Mouse (Mus musculus): ENCODE data around the gene Nudt7. TPM values are rescaled to one million over a fixed set of nuclear protein-coding genes. Genes with fewer than 3 reads are reported as not detected.

The Nudt7 gene
- polyA plus RNA-seq, 1 experiment from 2014 or later = 7.8 TPM

DNA sequence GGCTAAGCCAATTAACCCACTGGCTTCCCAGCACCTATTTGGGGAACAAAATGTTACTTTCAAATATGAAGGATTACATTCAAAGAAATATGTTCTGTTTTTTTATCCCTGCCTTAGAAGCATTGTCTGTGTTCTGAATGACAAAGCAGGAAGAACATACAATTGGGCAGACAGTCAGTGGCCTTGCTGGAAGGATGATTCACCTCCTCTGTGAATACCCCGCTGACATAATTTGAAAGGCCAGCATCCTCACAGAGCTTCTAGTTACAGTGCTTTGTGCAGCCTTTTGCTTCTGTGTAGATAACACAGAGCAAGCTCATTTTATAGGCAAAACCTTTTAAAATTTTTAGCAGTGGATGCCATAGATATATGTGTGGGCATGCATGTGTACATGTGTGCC, 11.6 kb upstream of the Nudt7 start:
- no peaks in the 10 kb centered on the region for H3K4me1 ChIP-seq
- H3K9ac ChIP-seq = no peak overlapping the region
- no peaks in the 10 kb centered on the region for H3K27me3 ChIP-seq
- H3K27ac ChIP-seq = no peak overlapping the region
- no peak overlapping the region for H3K4me3 ChIP-seq (replicated peaks)
- ATAC-seq (ENCODE audit: low FRiP score) = no peak
- H3K9me3 ChIP-seq = no peaks in the 10 kb centered on the region
- H3K4me2 ChIP-seq = no peak overlapping the region
- H3K36me3 ChIP-seq (replicated peaks) = no peaks in the 10 kb centered on the region
- WGBS = 88% methylated on average over 1 of the region's 1 CpGs

DNA sequence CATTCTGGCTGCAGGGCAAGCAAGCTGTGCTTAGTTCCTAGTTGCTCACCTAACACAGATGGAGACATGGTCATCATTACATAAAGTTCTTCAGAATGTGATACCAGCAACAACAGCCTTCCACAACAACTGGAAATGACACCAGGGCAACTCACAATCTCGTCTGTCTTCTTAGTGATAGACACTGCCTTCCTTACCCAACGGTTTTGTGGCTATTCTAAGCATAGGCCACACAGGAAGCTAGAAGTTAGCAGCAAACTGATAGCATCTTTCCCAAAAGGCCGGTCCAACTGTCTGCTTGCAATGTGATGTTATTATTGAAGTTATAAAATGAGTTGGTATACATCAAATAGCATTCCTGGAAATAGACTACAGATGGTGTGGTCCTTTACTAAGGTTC, 9.7 kb upstream of the Nudt7 start:
- Histone ChIP-seq H3K4me2 (no peak overlapping the region), H3K4me1 (no peaks in the 10 kb centered on the region), H3K4me3 (replicated peaks) (no peak overlapping the region), H3K27me3 (no peaks in the 10 kb centered on the region), H3K9ac (no peak overlapping the region), H3K9me3 (no peaks in the 10 kb centered on the region), H3K27ac (no peak overlapping the region), H3K36me3 (replicated peaks) (no peaks in the 10 kb centered on the region)
- ATAC-seq (ENCODE audit: low FRiP score) = no peak
- WGBS = 70% methylated on average over 3 of the region's 3 CpGs

DNA sequence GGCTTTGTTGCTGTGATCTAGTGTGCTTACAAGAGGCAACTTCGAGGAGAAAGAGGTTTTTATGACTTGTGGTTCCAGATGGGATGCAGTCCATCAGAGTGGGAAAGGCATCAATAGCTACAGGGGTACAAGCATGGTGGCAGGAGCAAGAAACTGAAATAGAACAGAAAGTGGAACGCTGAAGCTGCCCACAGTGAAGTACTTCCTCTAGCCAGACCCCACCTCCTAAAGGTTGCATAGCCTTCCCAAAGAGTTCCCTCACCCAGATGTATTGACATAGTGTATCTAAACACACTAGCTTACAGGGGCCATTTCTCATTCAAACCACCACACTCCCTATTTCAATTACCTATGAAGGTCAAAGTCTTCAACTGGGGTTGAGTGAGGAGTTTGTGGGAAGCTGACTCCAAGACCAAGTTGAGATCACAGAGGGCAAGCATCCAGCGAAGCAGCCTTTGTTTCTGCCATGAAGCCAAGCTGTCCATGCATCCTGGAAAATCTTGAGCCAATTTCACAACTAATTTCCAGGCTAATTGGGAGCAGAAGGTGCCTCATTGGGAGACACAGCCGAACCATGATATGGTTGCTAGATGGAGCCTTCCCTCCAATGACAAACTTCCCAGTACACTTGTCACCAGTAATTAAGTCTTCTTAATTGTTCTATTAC, 9.1 kb upstream of the Nudt7 start:
- H3K9me3 ChIP-seq = no peaks in the 10 kb centered on the region
- no peaks in the 10 kb centered on the region for H3K36me3 ChIP-seq (replicated peaks)
- H3K4me1 ChIP-seq = no peaks in the 10 kb centered on the region
- H3K27ac ChIP-seq = no peak overlapping the region
- no peak overlapping the region for H3K4me2 ChIP-seq
- H3K27me3 ChIP-seq = no peaks in the 10 kb centered on the region
- 76% methylated on average over 4 of the region's 4 CpGs for WGBS
- no peak overlapping the region for H3K4me3 ChIP-seq (replicated peaks)
- no peak for ATAC-seq (ENCODE audit: low FRiP score)
- H3K9ac ChIP-seq = no peak overlapping the region

- H3K4me1 ChIP-seq = peaks cover 15% of the 10 kb centered on the region
Measured at GRCm38 (mm10) chr8:114130838-114131237, 2.5 kb upstream of the Nudt7 start.

GRCm38 (mm10) chr8:114131421-114131820, 1.9 kb upstream of the Nudt7 start:
- no peak overlapping the region for H3K9ac ChIP-seq
- H3K27me3 ChIP-seq = no peaks in the 10 kb centered on the region
- H3K4me2 ChIP-seq = no peak overlapping the region
- H3K4me3 ChIP-seq (replicated peaks) = no peak overlapping the region
- H3K9me3 ChIP-seq = no peaks in the 10 kb centered on the region
- no peak for ATAC-seq (ENCODE audit: low FRiP score)
- 97% methylated on average over 4 of the region's 4 CpGs for WGBS
- H3K4me1 ChIP-seq = peaks cover 15% of the 10 kb centered on the region
- H3K36me3 ChIP-seq (replicated peaks) = no peaks in the 10 kb centered on the region
- H3K27ac ChIP-seq = no peak overlapping the region

More at GRCm38 (mm10) chr8:114130838-114131237, 2.5 kb upstream of the Nudt7 start:
- H3K4me3 ChIP-seq (replicated peaks) = no peak overlapping the region
- no peaks in the 10 kb centered on the region for H3K9me3 ChIP-seq
- WGBS = 92% methylated on average over 7 of the region's 7 CpGs
- H3K9ac ChIP-seq = no peak overlapping the region
- H3K27me3 ChIP-seq = no peaks in the 10 kb centered on the region
- H3K4me2 ChIP-seq = no peak overlapping the region
- H3K36me3 ChIP-seq (replicated peaks) = no peaks in the 10 kb centered on the region
- H3K27ac ChIP-seq = no peak overlapping the region
- ATAC-seq (ENCODE audit: low FRiP score) = no peak

GRCm38 (mm10) chr8:114133050-114133509, 277 bp upstream of the Nudt7 start:
- Histone ChIP-seq H3K9ac (peak overlapping the region; percentile 68; the same call in 1 of the 2 replicates), H3K9me3 (no peaks in the 10 kb centered on the region), H3K36me3 (replicated peaks) (no peaks in the 10 kb centered on the region), H3K4me1 (peaks cover 15% of the 10 kb centered on the region), H3K4me2 (peak overlapping the region; percentile 79), H3K27me3 (no peaks in the 10 kb centered on the region), H3K4me3 (replicated peaks) (peak overlapping the region; percentile 48), H3K27ac (no peak overlapping the region)
- WGBS = 33% methylated on average over 14 of the region's 14 CpGs
- ATAC-seq (ENCODE audit: low FRiP score) = peak; percentile 27; the same call in 1 of the 2 replicates

GRCm38 (mm10) chr8:114136750-114137149, 3.4 kb downstream of the Nudt7 start:
- H3K27ac ChIP-seq = no peak overlapping the region
- no peaks in the 10 kb centered on the region for H3K27me3 ChIP-seq
- 94% methylated on average over 1 of the region's 1 CpGs for WGBS
- no peaks in the 10 kb centered on the region for H3K36me3 ChIP-seq (replicated peaks)
- H3K9me3 ChIP-seq = no peaks in the 10 kb centered on the region
- H3K4me1 ChIP-seq = peaks cover 15% of the 10 kb centered on the region
- no peak for ATAC-seq (ENCODE audit: low FRiP score)
- no peak overlapping the region for H3K9ac ChIP-seq
- H3K4me2 ChIP-seq = no peak overlapping the region
- no peak overlapping the region for H3K4me3 ChIP-seq (replicated peaks)

DNA sequence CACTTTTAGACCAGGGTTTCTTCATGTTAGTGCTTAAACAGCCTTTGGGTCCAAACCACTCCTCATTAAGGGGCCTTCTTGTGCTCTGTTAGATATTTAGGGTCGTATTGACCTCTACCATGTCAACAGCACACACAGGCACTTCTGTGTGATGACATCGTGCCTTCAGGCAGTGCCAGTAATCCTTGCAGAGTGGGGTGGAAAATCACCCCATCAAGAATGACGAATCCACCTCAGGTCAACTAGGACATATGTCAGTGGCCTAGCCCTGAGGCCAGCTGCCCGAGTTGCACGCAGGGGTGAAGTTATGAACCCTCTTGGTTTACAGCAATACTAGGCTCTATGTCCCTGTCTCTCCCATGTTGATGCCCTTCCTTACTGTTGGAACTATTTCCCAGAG, 3.8 kb downstream of the Nudt7 start:
- Histone ChIP-seq H3K4me2 (no peak overlapping the region), H3K27ac (no peak overlapping the region), H3K36me3 (replicated peaks) (no peaks in the 10 kb centered on the region), H3K9ac (no peak overlapping the region), H3K4me3 (replicated peaks) (no peak overlapping the region), H3K4me1 (peaks cover 15% of the 10 kb centered on the region), H3K27me3 (no peaks in the 10 kb centered on the region), H3K9me3 (no peaks in the 10 kb centered on the region)
- 88% methylated on average over 5 of the region's 5 CpGs for WGBS
- no peak for ATAC-seq (ENCODE audit: low FRiP score)

DNA sequence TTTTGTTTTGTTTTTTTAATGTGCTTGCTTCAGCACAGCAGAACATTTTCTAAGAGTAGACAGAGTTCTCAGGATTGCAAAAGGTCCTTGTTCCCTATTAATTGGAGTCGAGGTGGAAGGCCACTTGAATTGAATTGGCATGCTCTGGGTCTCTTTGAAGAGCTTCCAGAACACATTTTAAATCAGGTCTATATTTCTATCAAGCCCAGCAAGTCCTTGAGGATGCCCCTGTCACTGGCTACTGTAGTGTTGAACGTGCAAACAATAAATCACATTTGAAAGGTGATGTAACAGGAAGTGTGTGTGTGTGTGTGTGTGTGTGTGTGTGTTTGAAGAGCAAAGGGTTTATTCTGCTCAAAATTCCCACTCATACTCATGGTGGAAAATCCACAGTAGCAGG, 7.1 kb downstream of the Nudt7 start:
- Histone ChIP-seq H3K9ac (no peak overlapping the region), H3K27ac (no peak overlapping the region), H3K4me1 (no peaks in the 10 kb centered on the region), H3K27me3 (no peaks in the 10 kb centered on the region), H3K4me3 (replicated peaks) (no peak overlapping the region), H3K4me2 (no peak overlapping the region), H3K9me3 (no peaks in the 10 kb centered on the region), H3K36me3 (replicated peaks) (no peaks in the 10 kb centered on the region)
- ATAC-seq (ENCODE audit: low FRiP score) = no peak
- 71% methylated on average over 2 of the region's 2 CpGs for WGBS

DNA sequence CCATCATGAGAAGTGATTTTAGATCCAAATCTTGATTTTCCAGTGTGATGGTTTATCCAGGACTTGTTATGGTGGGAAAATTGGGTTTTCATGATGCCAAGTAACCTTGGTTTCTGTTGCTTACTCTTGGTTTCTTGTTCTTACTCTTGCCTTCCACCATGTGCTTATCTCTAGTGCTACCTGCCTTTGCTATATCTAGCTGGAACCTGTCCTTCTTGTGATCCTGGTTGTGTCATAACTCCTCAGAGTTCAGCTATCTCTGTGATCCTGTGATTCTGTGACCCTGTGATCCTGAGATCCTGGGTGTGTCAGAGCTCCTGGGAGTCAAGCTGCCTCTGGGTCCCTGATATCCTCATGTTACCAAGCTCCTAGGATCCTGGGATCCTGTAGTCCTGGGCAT, 8.8 kb downstream of the Nudt7 start:
- H3K27ac ChIP-seq = no peak overlapping the region
- no peaks in the 10 kb centered on the region for H3K36me3 ChIP-seq (replicated peaks)
- no peak overlapping the region for H3K4me3 ChIP-seq (replicated peaks)
- H3K27me3 ChIP-seq = no peaks in the 10 kb centered on the region
- H3K4me2 ChIP-seq = no peak overlapping the region
- no peaks in the 10 kb centered on the region for H3K4me1 ChIP-seq
- no peak for ATAC-seq (ENCODE audit: low FRiP score)
- no peaks in the 10 kb centered on the region for H3K9me3 ChIP-seq
- H3K9ac ChIP-seq = no peak overlapping the region

GRCm38 (mm10) chr8:114143645-114144290, 10.4 kb downstream of the Nudt7 start:
- H3K4me1 ChIP-seq = no peaks in the 10 kb centered on the region
- H3K4me3 ChIP-seq (replicated peaks) = no peak overlapping the region
- no peak overlapping the region for H3K9ac ChIP-seq
- no peak overlapping the region for H3K4me2 ChIP-seq
- H3K27ac ChIP-seq = no peak overlapping the region
- WGBS = 86% methylated on average over 4 of the region's 4 CpGs
- H3K36me3 ChIP-seq (replicated peaks) = no peaks in the 10 kb centered on the region
- ATAC-seq (ENCODE audit: low FRiP score) = no peak
- H3K9me3 ChIP-seq = no peaks in the 10 kb centered on the region
- no peaks in the 10 kb centered on the region for H3K27me3 ChIP-seq

DNA sequence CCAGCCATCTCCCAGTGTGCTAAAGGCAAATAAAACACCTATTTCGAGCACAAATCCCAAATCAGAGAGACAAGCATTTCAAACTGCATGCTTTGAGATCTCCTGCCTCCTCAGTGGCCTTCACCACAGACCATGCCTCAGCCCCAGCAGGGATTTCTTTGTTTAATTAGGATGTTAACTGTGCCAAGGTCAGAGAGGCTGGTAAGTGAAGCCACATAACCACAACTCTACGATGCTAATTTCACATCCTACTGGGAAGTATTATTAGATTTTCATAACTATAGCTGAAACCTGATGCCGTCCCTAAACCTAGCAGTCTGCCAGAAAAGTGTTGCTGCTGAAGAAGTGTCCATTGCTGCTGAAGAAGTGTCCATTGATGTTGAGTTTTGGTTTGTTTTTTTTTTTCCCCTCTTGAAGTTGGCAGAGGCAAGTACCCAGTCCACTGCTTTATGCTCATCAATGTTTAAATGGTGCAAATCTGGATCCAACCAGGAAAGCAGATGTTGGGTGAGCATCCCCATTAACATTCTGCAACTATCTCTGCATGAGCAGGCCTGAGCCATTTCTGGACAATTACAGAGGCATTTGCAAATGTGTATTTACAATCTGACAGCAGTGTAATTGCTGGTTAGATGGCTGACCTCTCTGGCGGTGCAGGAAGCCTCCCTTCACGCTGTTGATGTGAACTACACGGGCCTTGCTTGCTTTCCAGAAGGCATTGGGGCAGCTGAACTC, 20.1 kb downstream of the Nudt7 start:
- H3K27me3 ChIP-seq = no peaks in the 10 kb centered on the region
- 82% methylated on average over 6 of the region's 6 CpGs for WGBS
- H3K4me3 ChIP-seq (replicated peaks) = no peak overlapping the region

More for the DNA sequence above, 20.1 kb downstream of the Nudt7 start:
- Histone ChIP-seq H3K4me2 (no peak overlapping the region), H3K27ac (no peak overlapping the region), H3K4me1 (no peaks in the 10 kb centered on the region), H3K9me3 (no peaks in the 10 kb centered on the region), H3K9ac (no peak overlapping the region), H3K36me3 (replicated peaks) (no peaks in the 10 kb centered on the region)
- no peak for ATAC-seq (ENCODE audit: low FRiP score)
